Mouse (Mus musculus): Measurements from ENCODE around the gene Dazap1. TPM values are rescaled to one million over a fixed set of nuclear protein-coding genes. Genes with fewer than 3 reads are reported as not detected.

Gene Dazap1
- total and polyA plus RNA-seq, 3 experiments, result 151 to 533 (median 191) TPM

DNA sequence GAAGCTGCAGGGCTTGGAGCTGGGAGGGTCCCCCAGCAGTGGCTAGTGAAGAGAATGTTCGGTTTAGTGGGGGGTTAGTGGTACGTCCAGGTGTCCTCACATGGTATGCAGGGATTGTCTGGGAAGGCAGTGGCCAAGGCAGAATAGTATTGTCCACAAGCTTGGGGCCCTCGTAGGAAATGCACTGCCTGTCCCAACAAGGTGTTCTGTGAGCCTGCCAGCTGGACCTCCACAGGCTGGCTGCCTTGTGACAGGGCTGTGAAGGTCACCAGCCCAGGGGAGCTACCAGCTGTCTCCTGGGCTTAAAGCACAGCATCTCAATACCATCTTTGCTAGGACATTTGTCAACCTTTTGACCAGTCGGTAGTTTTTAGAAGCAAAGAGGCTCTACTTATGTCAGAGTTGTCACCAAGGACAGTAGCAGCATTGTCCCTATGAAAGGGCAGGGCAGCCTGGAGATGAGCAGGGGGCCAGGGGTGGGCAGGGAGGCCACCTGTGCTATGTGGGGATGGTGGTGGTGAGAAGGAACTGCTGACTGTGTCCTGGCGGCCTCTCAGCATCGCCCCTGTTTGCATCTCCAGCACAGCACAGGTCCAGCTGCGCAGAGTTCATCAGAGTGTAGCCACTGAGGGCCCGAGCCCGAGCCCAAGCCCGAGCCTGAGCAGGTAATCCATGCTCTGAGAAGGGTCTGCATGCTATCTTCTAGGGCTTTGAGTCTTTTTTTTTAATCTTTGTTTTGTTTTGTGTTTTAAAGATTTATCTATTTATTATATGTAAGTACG lies 8.6 kb upstream of the Dazap1 start:
- no peak for ATAC-seq (ENCODE audit: extremely low read depth, insufficient number of reproducible peaks, low FRiP score, poor library complexity, severe bottlenecking)
- no peak for TF ChIP-seq TAL1 (conservative IDR thresholded peaks at IDR 0.05; ENCODE audit: low read depth, low read length)
- TF ChIP-seq POLR2AphosphoS5 (IDR thresholded peaks at IDR 0.05; ENCODE audit: insufficient replicate concordance, low read depth, low read length), result no peak
- TF ChIP-seq GATA1 (IDR thresholded peaks at IDR 0.05; ENCODE audit: borderline replicate concordance, low read length), result no peak
- no peak for TF ChIP-seq GATA2 (IDR thresholded peaks at IDR 0.05; ENCODE audit: borderline replicate concordance, low read depth, low read length)
- no peak for TF ChIP-seq CTCF (IDR thresholded peaks at IDR 0.05; ENCODE audit: low read depth, low read length)
- H3K4me1 ChIP-seq (ENCODE audit: insufficient read depth, low read depth, low read length), result peaks cover 68% of the 10 kb centered on the region

DNA sequence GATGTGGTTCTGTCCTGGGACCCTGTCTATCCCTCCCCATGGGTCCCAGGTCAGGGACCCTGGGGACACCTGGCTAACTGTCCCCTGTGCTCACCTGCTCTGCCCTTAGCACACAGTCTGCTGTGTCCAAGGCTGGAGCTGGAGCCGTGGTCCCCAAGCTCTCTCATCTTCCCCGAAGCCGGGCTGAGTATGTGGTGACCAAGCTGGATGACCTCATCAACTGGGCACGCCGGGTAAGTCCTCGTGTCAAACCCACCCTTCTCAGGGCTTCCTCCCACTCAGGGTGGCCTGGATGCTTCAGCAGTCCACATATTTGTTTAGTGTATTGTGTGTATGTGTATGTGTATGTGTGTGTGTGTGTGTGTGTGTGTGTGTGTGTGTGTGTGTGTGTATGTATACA lies 7.7 kb upstream of the Dazap1 start:
- no peak for DNase-seq (ENCODE audit: low spot score)
- H3K36me3 ChIP-seq (replicated peaks), result peaks cover 86% of the 10 kb centered on the region
- ATAC-seq (ENCODE audit: extremely low read depth, insufficient number of reproducible peaks, low FRiP score, poor library complexity, severe bottlenecking), result no peak
- no peak overlapping the region for H3K4me3 ChIP-seq (ENCODE audit: low read depth, low read length)
- H3K4me1 ChIP-seq (ENCODE audit: insufficient read depth, low read depth, low read length), result peaks cover 70% of the 10 kb centered on the region
- no peaks in the 10 kb centered on the region; the same call in 1 of the 2 replicates for H3K27me3 ChIP-seq (ENCODE audit: insufficient read depth, low read length)
- no peaks in the 10 kb centered on the region for H3K9me3 ChIP-seq (replicated peaks)
- no peak for TF ChIP-seq GATA2 (IDR thresholded peaks at IDR 0.05; ENCODE audit: borderline replicate concordance, low read depth, low read length)
- TF ChIP-seq TAL1 (conservative IDR thresholded peaks at IDR 0.05; ENCODE audit: low read depth, low read length), result no peak

More for the DNA sequence above, 8.6 kb upstream of the Dazap1 start:
- no peaks in the 10 kb centered on the region; the same call in 1 of the 2 replicates for H3K27me3 ChIP-seq (ENCODE audit: insufficient read depth, low read length)
- no peaks in the 10 kb centered on the region for H3K9me3 ChIP-seq (replicated peaks)
- peak overlapping the region; percentile 28; the same call in 1 of the 2 replicates for H3K4me3 ChIP-seq (ENCODE audit: low read depth, low read length)
- DNase-seq (ENCODE audit: low spot score), result no peak
- H3K36me3 ChIP-seq (replicated peaks), result peaks cover 77% of the 10 kb centered on the region

DNA sequence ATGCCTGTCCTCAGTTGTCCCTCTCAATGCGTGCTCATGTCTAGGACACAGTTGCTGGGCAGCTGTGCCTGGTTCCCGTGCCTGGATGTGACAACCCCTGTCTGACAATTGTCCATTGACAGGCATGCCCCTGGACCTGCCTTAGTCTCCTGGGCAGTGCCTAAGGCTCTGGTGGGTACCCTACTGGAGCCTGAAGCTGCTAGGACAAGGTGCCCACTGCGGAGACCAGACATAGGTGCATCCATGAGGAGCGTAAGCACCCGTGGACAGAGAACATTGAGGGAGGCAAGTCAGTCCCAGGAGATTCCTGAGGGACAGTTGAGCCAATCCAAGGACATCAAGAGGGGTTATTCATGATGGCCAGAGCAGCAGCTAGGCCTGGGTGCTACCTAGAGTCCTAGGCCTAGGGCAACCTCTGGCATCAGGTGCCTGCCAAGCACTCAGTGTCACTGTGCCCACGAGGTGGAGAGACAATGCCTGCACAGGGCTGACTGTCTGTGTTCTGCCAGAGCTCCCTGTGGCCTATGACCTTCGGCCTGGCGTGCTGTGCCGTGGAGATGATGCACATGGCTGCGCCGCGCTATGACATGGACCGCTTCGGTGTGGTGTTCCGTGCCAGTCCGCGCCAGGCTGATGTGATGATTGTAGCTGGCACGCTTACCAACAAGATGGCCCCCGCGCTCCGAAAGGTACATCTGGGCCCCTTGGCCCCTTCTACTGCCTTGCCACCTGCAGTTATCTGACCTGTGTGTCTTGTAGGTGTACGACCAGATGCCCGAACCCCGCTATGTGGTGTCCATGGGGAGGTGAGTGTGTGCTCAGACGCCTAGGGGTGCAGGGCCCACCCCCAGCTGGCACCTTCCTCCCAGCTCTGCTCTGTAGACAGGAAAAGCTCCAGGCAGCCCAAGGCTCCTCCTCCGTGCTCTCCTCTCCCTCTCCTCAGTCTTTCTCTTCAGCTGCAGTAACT lies 6.7 kb upstream of the Dazap1 start:
- ATAC-seq (ENCODE audit: extremely low read depth, insufficient number of reproducible peaks, low FRiP score, poor library complexity, severe bottlenecking) (no peak), DNase-seq (ENCODE audit: low spot score) (no peak)
- peaks cover 97% of the 10 kb centered on the region for H3K36me3 ChIP-seq (replicated peaks)
- no peaks in the 10 kb centered on the region; the same call in 1 of the 2 replicates for H3K27me3 ChIP-seq (ENCODE audit: insufficient read depth, low read length)
- H3K4me1 ChIP-seq (ENCODE audit: insufficient read depth, low read depth, low read length), result peaks cover 81% of the 10 kb centered on the region
- TF ChIP-seq CTCF (IDR thresholded peaks at IDR 0.05; ENCODE audit: low read depth, low read length) (peak; percentile 0; the same call in 1 of the 2 replicates), GATA2 (IDR thresholded peaks at IDR 0.05; ENCODE audit: borderline replicate concordance, low read depth, low read length) (no peak)
- H3K4me3 ChIP-seq (ENCODE audit: low read depth, low read length), result 0 out of 2 replicates have a peak overlapping the region, but pooled peaks have one; percentile 20
- H3K9me3 ChIP-seq (replicated peaks), result no peaks in the 10 kb centered on the region

DNA sequence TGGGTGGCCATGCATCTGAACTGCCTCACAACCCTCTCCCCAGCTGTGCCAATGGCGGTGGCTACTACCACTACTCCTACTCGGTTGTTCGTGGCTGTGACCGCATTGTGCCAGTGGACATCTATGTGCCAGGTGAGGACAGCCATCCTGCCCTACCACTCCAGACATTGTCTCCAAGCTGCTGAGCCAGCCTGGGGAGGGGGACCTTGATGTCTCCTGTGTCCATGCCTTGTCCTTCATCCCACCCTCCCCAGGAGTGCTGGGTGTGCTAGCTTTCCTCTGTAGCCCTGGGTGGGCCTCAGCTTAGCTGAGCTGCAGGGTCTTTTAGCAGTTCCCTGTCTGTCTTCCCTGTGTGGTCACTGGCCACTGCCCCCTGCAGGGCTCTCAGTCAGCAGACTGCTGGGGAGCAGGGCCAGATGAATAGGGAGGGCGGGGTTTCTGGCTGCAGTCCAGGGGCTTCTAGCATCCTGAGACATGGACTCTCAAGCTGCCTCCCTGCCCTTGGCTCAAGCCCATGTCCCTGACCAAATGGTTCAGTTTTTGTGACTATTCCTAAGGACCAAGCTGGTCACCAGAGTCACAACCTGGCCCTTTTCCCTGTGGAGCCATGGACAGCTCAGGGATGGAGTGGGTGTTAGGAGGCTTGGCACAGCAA lies 5.3 kb upstream of the Dazap1 start:
- Histone ChIP-seq H3K27me3 (ENCODE audit: insufficient read depth, low read length) (no peaks in the 10 kb centered on the region; the same call in 1 of the 2 replicates), H3K4me3 (ENCODE audit: low read depth, low read length) (no peak overlapping the region), H3K36me3 (replicated peaks) (peaks cover 92% of the 10 kb centered on the region), H3K9me3 (replicated peaks) (no peaks in the 10 kb centered on the region), H3K4me1 (ENCODE audit: insufficient read depth, low read depth, low read length) (peaks cover 81% of the 10 kb centered on the region)
- ATAC-seq (ENCODE audit: extremely low read depth, insufficient number of reproducible peaks, low FRiP score, poor library complexity, severe bottlenecking) (no peak), DNase-seq (ENCODE audit: low spot score) (no peak)
- TF ChIP-seq TAL1 (conservative IDR thresholded peaks at IDR 0.05; ENCODE audit: low read depth, low read length), result no peak
- 0 out of 2 replicates have a peak, but pooled peaks have one; percentile 38 for TF ChIP-seq POLR2AphosphoS5 (IDR thresholded peaks at IDR 0.05; ENCODE audit: insufficient replicate concordance, low read depth, low read length)
- TF ChIP-seq GATA2 (IDR thresholded peaks at IDR 0.05; ENCODE audit: borderline replicate concordance, low read depth, low read length), result no peak
- TF ChIP-seq GATA1 (IDR thresholded peaks at IDR 0.05; ENCODE audit: borderline replicate concordance, low read length), result no peak
- TF ChIP-seq CTCF (IDR thresholded peaks at IDR 0.05; ENCODE audit: low read depth, low read length), result no peak

DNA sequence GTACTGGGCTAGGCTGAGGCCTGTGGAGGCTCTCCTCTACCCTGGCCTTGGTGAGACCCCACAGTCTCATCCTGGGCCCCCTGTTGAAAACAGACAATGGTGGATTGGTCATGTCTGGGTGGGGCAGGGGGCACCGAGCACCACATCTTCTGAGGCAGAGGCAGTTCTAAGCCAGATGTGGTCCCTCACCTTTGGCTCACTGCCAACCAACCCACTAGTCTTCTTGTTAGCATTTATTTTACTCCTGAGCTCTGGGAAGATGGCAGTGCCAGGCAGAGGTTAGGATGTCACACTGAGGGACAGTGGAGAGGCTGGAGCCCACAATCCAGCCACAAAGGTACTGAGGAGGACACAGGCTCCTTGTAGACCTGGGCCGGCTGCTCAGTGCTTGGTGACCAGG lies 3.4 kb upstream of the Dazap1 start:
- ATAC-seq (ENCODE audit: extremely low read depth, insufficient number of reproducible peaks, low FRiP score, poor library complexity, severe bottlenecking) (no peak), DNase-seq (ENCODE audit: low spot score) (no peak)
- TF ChIP-seq TAL1 (conservative IDR thresholded peaks at IDR 0.05; ENCODE audit: low read depth, low read length) (no peak), GATA1 (IDR thresholded peaks at IDR 0.05; ENCODE audit: borderline replicate concordance, low read length) (no peak), GATA2 (IDR thresholded peaks at IDR 0.05; ENCODE audit: borderline replicate concordance, low read depth, low read length) (no peak), POLR2AphosphoS5 (IDR thresholded peaks at IDR 0.05; ENCODE audit: insufficient replicate concordance, low read depth, low read length) (no peak), CTCF (IDR thresholded peaks at IDR 0.05; ENCODE audit: low read depth, low read length) (no peak)
- H3K4me3 ChIP-seq (ENCODE audit: low read depth, low read length), result no peak overlapping the region
- H3K36me3 ChIP-seq (replicated peaks), result peaks cover 77% of the 10 kb centered on the region
- no peaks in the 10 kb centered on the region for H3K9me3 ChIP-seq (replicated peaks)
- H3K4me1 ChIP-seq (ENCODE audit: insufficient read depth, low read depth, low read length), result peaks cover 79% of the 10 kb centered on the region
- H3K27me3 ChIP-seq (ENCODE audit: insufficient read depth, low read length), result no peaks in the 10 kb centered on the region; the same call in 1 of the 2 replicates
